Mouse (Mus musculus) hindbrain, embryonic 14.5 days (tissue): ENCODE data around the gene Ggt5. TPM values are rescaled to one million over a fixed set of nuclear protein-coding genes. Genes with fewer than 3 reads are reported as not detected.
"Not testable (repeated sequence)": the region's sequence is repeated elsewhere in the genome, so short reads cannot be mapped to it uniquely, and the experiment has no call there.

Experiments used
- ATAC-seq: fragments of 200-750 bp; cut with Nextera tagmentation; 2 replicates; pipeline ENCODE4 v1.8.0; 2017; ENCODE audit warnings: moderate number of reproducible peaks, mild to moderate bottlenecking, moderate TSS enrichment, moderate library complexity; ENCODE audit not compliant: low FRiP score
- DNase-seq: peaks from one replicate; pipeline ENCODE4 v3.0.0-alpha.2; 2015; ENCODE audit warnings: low spot score
- H3K27ac ChIP-seq: fragments of 300-500 bp; sonication (generic); 2 replicates; pipeline ENCODE4 v1.5.1; 2014; ENCODE audit warnings: mild to moderate bottlenecking, moderate library complexity
- H3K27me3 ChIP-seq: fragments of 300-500 bp; sonication (generic); 2 replicates; pipeline ENCODE4 v1.6.1; 2014; ENCODE audit warnings: mild to moderate bottlenecking, low read length, mixed read lengths; ENCODE audit not compliant: control insufficient read depth, insufficient read depth
- H3K36me3 ChIP-seq: fragments of 300-500 bp; sonication (generic); replicated peaks from 2 replicates; pipeline ENCODE4 v1.6.1; 2014; ENCODE audit not compliant: control insufficient read depth, insufficient read depth
- H3K4me1 ChIP-seq: fragments of 300-500 bp; sonication (generic); replicated peaks from 2 replicates; pipeline ENCODE4 v1.6.1; 2014; ENCODE audit warnings: antibody characterized with exemption, low read length, mixed read lengths; ENCODE audit not compliant: control insufficient read depth, insufficient read depth
- H3K4me2 ChIP-seq: fragments of 300-500 bp; sonication (generic); replicated peaks from 2 replicates; pipeline ENCODE4 v1.6.1; 2014; ENCODE audit warnings: mild to moderate bottlenecking, moderate library complexity
- H3K4me3 ChIP-seq: fragments of 300-500 bp; sonication (generic); replicated peaks from 2 replicates; pipeline ENCODE4 v1.5.1; 2014; ENCODE audit warnings: mild to moderate bottlenecking, low read length
- H3K9ac ChIP-seq: fragments of 300-500 bp; sonication (generic); 2 replicates; pipeline ENCODE4 v1.6.1; 2014
- H3K9me3 ChIP-seq: fragments of 300-500 bp; sonication (generic); 2 replicates; pipeline ENCODE4 v1.6.1; 2016; ENCODE audit warnings: low read length; ENCODE audit not compliant: control insufficient read depth
- WGBS: fragments of 180-500 bp; shearing (Covaris S2); extraction: QIAGEN DNeasy Blood & Tissue Kit; methylation state at CpG from one replicate; pipeline ENCODE4 v1.1.7; 2014; 5-methylcytosine and 5-hydroxymethylcytosine counted together
- polyA plus RNA-seq: library from polyadenylated mRNA; unstranded; fragments of >200 nt; fragmentation: Nextera tagmentation; extraction: Ambion mirVana; gene quantifications from 2 replicates; pipeline ENCODE4 v1.2.1, GENCODE M21; 2014

The Ggt5 gene
- polyA plus RNA-seq, 1 experiment from 2014 or later, result 2.1 TPM

DNA sequence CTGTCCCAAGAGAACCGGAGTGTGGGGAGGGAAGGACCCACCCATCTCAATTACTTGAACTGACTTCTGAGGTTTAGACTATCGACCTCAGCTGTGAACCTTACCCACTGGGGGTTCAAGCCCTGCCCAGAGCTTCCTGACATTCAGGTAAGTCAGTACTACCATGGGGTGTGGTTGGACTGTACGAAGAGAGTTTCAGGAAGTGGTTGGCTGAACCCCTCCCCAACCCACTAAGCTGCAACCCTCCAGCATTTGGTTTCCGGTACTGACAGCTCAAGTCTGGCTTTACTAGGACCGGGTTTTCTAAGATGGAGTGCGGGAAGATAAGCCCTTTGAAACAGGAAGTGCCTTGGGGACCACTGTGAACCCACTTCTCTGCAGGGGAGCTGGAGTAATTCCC is 23.7 kb upstream of the Ggt5 start:
- H3K27ac ChIP-seq, result no peak overlapping the region
- no peak overlapping the region for H3K4me3 ChIP-seq
- H3K4me1 ChIP-seq, result peaks cover 10% of the 10 kb centered on the region
- ATAC-seq (no peak), DNase-seq (no peak)
- WGBS, result 74% methylated on average over 6 of the region's 6 CpGs
- H3K9me3 ChIP-seq, result no peaks in the 10 kb centered on the region
- no peak overlapping the region for H3K4me2 ChIP-seq
- H3K27me3 ChIP-seq, result peaks cover 9% of the 10 kb centered on the region; the same call in 1 of the 2 replicates
- no peak overlapping the region for H3K9ac ChIP-seq
- no peaks in the 10 kb centered on the region for H3K36me3 ChIP-seq

GRCm38 (mm10) chr10:75565906-75566305 is 23.2 kb upstream of the Ggt5 start:
- H3K4me1 ChIP-seq, result peaks cover 5% of the 10 kb centered on the region; the same call in 1 of the 2 replicates
- no peak overlapping the region for H3K27ac ChIP-seq
- 71% methylated on average over 7 of the region's 7 CpGs for WGBS

DNA sequence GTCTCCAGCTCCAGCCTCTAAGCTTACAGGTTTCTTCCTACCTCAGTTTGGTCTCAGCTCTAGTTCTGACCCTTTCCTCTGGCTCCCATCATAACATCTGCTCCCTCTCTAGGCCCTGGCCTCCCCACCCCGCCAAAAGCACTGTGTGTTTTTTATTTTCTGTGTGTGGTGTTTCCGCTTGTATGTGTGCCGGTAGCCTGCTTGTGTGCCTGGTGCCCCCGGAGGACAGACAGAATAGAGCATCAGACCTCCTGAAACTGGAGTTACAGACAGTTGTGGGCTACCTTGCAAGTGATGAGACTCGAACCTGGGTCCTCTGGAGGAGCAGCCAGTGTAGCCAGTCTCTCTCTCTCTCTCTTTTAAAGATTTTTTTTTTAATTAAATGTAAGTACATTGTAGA is 22.8 kb upstream of the Ggt5 start:
- no peak for ATAC-seq
- no peak for DNase-seq
- peaks cover 5% of the 10 kb centered on the region; the same call in 1 of the 2 replicates for H3K27me3 ChIP-seq
- H3K4me3 ChIP-seq, result no peak overlapping the region
- 86% methylated on average over 5 of the region's 5 CpGs for WGBS
- no peak overlapping the region for H3K27ac ChIP-seq
- no peaks in the 10 kb centered on the region for H3K36me3 ChIP-seq
- H3K4me1 ChIP-seq, result 0 out of 2 replicates have a peak, but pooled peaks cover 1% of the 10 kb centered on the region
- no peak overlapping the region for H3K4me2 ChIP-seq
- H3K9ac ChIP-seq, result no peak overlapping the region
- H3K9me3 ChIP-seq, result no peaks in the 10 kb centered on the region

More at GRCm38 (mm10) chr10:75565906-75566305, 23.2 kb upstream of the Ggt5 start:
- H3K27me3 ChIP-seq, result peaks cover 9% of the 10 kb centered on the region; the same call in 1 of the 2 replicates
- no peak for DNase-seq
- no peak for ATAC-seq
- H3K4me2 ChIP-seq, result no peak overlapping the region
- H3K36me3 ChIP-seq, result no peaks in the 10 kb centered on the region
- H3K4me3 ChIP-seq, result no peak overlapping the region
- no peaks in the 10 kb centered on the region for H3K9me3 ChIP-seq
- no peak overlapping the region for H3K9ac ChIP-seq

GRCm38 (mm10) chr10:75566765-75567164 is 22.4 kb upstream of the Ggt5 start:
- not testable (repeated sequence) for H3K4me1 ChIP-seq, ATAC-seq, H3K4me2 ChIP-seq, H3K9ac ChIP-seq, H3K4me3 ChIP-seq, H3K27ac ChIP-seq, H3K9me3 ChIP-seq, H3K27me3 ChIP-seq, DNase-seq, H3K36me3 ChIP-seq
- WGBS, result 82% methylated on average over 2 of the region's 2 CpGs

DNA sequence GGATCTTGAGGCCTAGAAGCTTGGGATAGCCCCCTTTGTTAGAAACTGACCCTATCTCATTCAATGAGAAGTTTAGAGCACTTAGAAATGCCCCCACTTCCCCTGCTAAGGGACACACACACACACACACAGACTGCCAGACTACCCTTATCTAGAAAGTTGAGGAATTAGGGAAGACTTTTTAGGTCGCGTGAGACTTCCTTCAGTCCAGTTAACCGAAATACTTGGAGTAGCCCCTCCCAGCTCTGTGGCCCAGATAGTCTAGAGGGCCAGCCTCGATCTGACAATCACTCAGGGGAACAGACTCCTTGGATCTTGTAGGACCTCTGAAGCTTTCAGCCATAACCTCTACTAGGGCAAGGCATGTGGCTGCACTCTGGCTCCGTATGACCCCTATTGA is 21.1 kb upstream of the Ggt5 start:
- H3K4me1 ChIP-seq, result no peaks in the 10 kb centered on the region
- ATAC-seq (no peak), DNase-seq (no peak)
- no peak overlapping the region for H3K4me3 ChIP-seq
- no peaks in the 10 kb centered on the region for H3K9me3 ChIP-seq
- 43% methylated on average over 5 of the region's 5 CpGs for WGBS
- no peaks in the 10 kb centered on the region for H3K36me3 ChIP-seq
- no peak overlapping the region for H3K4me2 ChIP-seq
- H3K27ac ChIP-seq, result no peak overlapping the region
- no peaks in the 10 kb centered on the region for H3K27me3 ChIP-seq
- no peak overlapping the region for H3K9ac ChIP-seq

DNA sequence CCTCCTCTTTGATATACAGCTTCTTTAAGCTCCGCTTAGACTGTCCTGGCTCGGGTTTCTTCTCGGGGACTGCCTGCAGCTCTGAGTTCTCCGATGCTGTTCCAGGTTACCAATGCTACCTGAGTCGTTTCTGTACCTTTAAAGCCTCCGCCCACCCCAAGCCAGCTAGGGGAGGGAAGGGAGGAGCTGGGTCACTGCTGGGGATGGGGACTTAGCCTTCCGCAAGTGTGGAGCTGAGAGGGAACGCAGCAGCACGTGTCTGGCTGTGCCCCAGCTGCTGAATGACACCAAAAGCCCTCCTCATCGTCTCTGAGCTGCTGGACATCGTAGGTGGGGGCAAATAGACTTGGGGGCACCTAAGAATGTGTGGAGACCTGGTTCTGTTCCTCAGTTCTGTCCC is 20.7 kb upstream of the Ggt5 start:
- no peaks in the 10 kb centered on the region for H3K9me3 ChIP-seq
- no peak overlapping the region for H3K9ac ChIP-seq
- 9% methylated on average over 11 of the region's 11 CpGs for WGBS
- H3K36me3 ChIP-seq, result no peaks in the 10 kb centered on the region
- H3K27ac ChIP-seq, result no peak overlapping the region
- DNase-seq, result no peak
- no peaks in the 10 kb centered on the region for H3K4me1 ChIP-seq
- no peak overlapping the region for H3K4me3 ChIP-seq
- no peaks in the 10 kb centered on the region for H3K27me3 ChIP-seq
- no peak for ATAC-seq
- no peak overlapping the region for H3K4me2 ChIP-seq

DNA sequence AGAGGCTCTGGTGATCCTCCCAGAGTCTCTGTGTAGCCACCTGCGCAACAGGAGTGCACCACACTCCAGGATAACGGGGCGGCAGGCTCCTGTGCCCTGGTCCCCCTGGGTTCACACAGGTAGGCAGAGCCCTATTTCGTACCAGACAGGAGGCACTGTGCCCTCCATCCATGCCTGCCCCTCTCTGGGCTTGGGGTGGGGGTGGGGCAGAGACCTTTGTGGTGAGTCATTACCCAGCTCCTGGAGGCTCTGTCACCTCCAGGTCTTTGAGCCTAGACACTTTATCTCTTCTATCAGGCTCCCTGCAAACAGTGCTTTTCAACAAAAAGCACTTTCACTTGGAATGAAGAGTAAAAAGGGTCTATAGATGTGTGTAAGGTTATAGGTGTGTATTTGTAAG is 20.3 kb upstream of the Ggt5 start:
- 12% methylated on average over 4 of the region's 4 CpGs for WGBS
- Histone ChIP-seq H3K9me3 (no peaks in the 10 kb centered on the region), H3K36me3 (no peaks in the 10 kb centered on the region), H3K4me2 (no peak overlapping the region), H3K4me3 (no peak overlapping the region), H3K27me3 (no peaks in the 10 kb centered on the region), H3K27ac (no peak overlapping the region), H3K4me1 (no peaks in the 10 kb centered on the region), H3K9ac (no peak overlapping the region)
- ATAC-seq (no peak), DNase-seq (no peak)

DNA sequence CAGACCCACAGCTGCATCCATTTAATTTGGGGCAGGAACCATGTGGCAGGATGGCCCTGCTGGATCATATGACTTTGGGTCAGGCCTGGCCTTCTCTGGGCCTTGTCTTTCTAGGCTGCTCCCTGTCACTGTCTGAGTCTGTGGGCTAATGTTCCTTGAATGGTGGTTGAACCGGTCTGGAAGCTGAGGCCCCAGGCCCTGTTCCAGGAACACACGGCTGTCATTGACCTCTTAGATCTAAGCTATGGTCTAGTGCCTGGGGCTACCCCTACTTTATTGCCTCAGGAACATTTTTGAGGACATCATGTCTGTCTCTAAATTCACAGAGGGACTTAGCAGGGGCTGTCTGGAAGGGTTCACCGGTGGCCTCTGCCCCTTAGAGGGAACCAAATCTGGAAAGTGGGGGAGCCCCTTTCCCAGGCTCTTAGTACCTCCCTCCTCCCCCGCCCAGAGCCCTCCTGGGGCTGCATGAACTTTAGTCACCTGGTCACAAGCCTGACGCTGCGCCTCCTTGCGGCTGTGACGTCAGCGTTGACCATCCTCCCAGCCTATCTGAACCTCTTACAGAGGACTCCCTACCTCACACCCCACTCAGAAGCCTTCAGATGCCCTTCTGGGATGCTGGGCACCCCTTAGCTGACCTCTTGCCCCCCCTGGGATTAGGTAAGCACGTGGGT is 18.0 kb upstream of the Ggt5 start:
- Histone ChIP-seq H3K9me3 (no peaks in the 10 kb centered on the region), H3K4me2 (no peak overlapping the region), H3K27me3 (no peaks in the 10 kb centered on the region), H3K4me1 (no peaks in the 10 kb centered on the region), H3K9ac (no peak overlapping the region), H3K27ac (no peak overlapping the region), H3K4me3 (no peak overlapping the region), H3K36me3 (no peaks in the 10 kb centered on the region)
- WGBS, result 37% methylated on average over 10 of the region's 10 CpGs
- no peak for ATAC-seq
- DNase-seq, result no peak

DNA sequence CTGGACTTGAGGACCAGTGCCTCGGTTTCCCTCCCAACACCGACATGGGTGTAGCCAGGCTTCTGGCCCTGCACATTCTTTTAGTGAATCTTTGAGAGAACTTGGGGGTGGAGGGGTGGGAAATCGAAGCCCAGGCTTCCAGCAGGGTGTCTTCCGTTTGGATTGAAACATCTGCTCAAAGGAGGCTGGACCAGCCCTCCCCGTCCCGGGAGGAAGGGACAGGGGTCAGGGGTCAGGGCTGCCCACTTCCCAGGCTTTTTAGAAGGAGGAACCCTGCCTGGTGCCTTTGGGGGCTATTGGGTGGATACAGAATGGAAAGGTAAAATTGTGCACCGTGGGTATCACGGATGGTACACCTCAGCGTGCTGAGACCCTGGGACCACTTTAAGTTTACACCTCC is 17.2 kb upstream of the Ggt5 start:
- no peak overlapping the region for H3K27ac ChIP-seq
- no peaks in the 10 kb centered on the region for H3K9me3 ChIP-seq
- H3K9ac ChIP-seq, result no peak overlapping the region
- H3K36me3 ChIP-seq, result no peaks in the 10 kb centered on the region
- H3K4me1 ChIP-seq, result no peaks in the 10 kb centered on the region
- no peak overlapping the region for H3K4me2 ChIP-seq
- DNase-seq (no peak), ATAC-seq (no peak)
- 43% methylated on average over 9 of the region's 9 CpGs for WGBS
- no peak overlapping the region for H3K4me3 ChIP-seq
- no peaks in the 10 kb centered on the region for H3K27me3 ChIP-seq

DNA sequence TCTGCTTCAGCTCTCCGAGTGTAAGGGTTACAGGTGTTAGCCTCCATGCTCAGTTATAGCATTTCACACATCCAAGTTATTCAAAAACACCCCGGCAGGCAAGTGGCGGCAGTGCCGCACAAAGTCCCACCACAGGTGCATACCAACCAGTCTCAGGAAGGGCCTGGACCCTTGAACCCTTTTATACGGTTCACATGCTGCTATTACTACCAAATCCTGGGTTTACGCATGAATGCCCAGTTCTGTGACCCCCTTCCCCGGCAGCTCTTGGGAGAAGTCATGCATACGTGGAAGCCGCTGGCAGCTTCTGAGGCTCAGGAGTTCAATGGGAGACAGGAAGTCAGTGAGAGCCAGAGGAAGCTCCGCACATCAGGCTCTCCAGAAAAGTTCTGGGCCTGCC is 16.0 kb upstream of the Ggt5 start:
- DNase-seq, result no peak
- 52% methylated on average over 10 of the region's 10 CpGs for WGBS
- no peak overlapping the region for H3K9ac ChIP-seq
- no peaks in the 10 kb centered on the region for H3K27me3 ChIP-seq
- H3K27ac ChIP-seq, result no peak overlapping the region
- no peak for ATAC-seq
- no peak overlapping the region for H3K4me2 ChIP-seq
- H3K4me1 ChIP-seq, result no peaks in the 10 kb centered on the region
- H3K36me3 ChIP-seq, result no peaks in the 10 kb centered on the region
- no peaks in the 10 kb centered on the region for H3K9me3 ChIP-seq
- H3K4me3 ChIP-seq, result no peak overlapping the region
